Mouse (Mus musculus) bone marrow, adult 2 months (tissue): ENCODE measurements around the gene Bhlhe23.

Source experiments
- CTCF ChIP-seq: fragments of 200-500 bp; IDR thresholded peaks from 2 replicates; pipeline ENCODE4 v1.5.1; 2011; ENCODE audit warnings: low read length, control low read depth; ENCODE audit not compliant: control insufficient read depth, insufficient read depth
- POLR2A ChIP-seq: fragments of 200-500 bp; IDR thresholded peaks from 2 replicates; pipeline ENCODE4 v1.6.1; 2011; ENCODE audit warnings: low read depth, mild to moderate bottlenecking, control low read depth, low read length, borderline replicate concordance; ENCODE audit not compliant: control insufficient read depth

- TF ChIP-seq CTCF (no peak), POLR2A (no peak)
Observed at GRCm38 (mm10) chr2:180795597-180795996, 18.9 kb upstream of the Bhlhe23 start.
